Mouse (Mus musculus): ENCODE measurements around the gene Cpa5.

DNA sequence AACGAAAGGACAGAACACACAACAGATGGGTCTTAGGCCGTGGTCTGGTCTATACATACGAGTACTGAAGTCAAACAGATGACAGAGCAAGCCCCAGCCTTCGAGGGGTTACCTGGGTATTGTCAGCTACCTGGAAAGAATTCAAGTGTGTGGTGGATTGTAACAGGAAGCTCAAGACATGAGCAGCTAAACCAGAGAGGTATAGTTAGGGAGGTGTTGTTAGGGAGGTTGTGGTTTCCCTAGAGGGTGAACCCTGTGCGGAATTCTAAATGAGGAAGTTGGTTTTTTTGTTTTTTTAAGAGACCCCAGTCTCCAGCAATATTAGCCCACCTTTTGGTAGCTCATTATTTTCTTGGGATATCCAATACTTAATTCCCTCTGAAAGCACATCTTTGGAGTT, 5.1 kb upstream of the Cpa5 start:
- no peak for TF ChIP-seq GATA1 (IDR thresholded peaks at IDR 0.05; ENCODE audit: borderline replicate concordance, low read length)
- no peak for TF ChIP-seq CTCF (IDR thresholded peaks at IDR 0.05; ENCODE audit: low read depth, low read length)
- TF ChIP-seq TAL1 (conservative IDR thresholded peaks at IDR 0.05; ENCODE audit: low read depth, low read length), result no peak
